8 mouse cellular contexts compared by ENCODE assay signal in the genomic region with DNA sequence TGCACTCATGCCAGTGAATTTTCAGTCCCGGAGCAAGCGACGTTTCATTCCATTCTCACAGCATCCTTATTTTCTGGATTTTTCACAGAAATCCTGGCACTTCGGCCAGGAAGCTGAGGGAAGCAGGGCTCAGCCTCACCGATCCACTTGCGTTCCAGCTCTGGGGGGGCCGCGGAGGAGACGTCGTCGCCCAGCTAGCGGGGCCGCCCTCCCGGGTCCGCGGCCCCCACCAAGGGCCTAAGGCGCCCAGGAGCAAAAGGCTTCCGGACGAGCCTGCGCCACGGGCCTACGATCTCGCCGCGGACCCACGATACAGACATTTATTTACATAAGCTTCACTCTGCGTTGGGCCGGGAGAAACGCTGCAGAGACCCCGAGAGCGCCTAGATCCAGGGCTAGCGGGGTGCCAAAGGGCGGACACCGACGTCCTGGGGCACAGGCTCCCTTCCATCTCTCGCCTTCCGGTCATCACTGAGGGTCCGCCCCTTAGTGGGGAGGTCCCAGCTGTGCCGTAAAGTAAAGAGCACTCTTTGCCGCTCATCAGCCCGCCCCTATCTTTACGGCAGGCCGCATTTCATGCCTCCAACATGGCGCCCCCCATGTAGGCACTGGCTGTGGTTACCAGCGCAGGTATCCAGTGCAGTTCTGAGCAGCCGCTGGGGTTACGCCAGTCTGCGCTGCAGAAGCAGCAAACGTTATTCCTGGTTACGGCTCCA. TPM values are rescaled to one million over a fixed set of nuclear protein-coding genes. Genes with fewer than 3 reads are reported as not detected.
DNase-seq lines count a peak whose midpoint lies in the region; ATAC-seq lines count a peak whose summit lies in the region.

A gene (plus strand): TSS at position 577 of the 716 bp plus-strand sequence.

- H3K27me3 ChIP-seq in hindbrain, embryonic 14.5 days (ENCODE audit: control insufficient read depth, insufficient read depth, low read length) = no peaks in the 10 kb centered on the region

- H3K9me3 ChIP-seq in hindbrain, embryonic 14.5 days (ENCODE audit: control insufficient read depth, low read length) = no peaks in the 10 kb centered on the region

- peak within 1 kb of the TSS; percentile 86 for H3K4me2 ChIP-seq in hindbrain, embryonic 14.5 days (replicated peaks)

- ATAC-seq in hindbrain, embryonic 14.5 days (ENCODE audit: low FRiP score) = peak; percentile 97

- peak within 1 kb of the TSS; percentile 81 for H3K4me3 ChIP-seq in hindbrain, embryonic 14.5 days (replicated peaks; ENCODE audit: low read length)

- peak within 1 kb of the TSS; percentile 95 for H3K27ac ChIP-seq in hindbrain, embryonic 14.5 days

- H3K36me3 ChIP-seq in hindbrain, embryonic 14.5 days (replicated peaks; ENCODE audit: control insufficient read depth, insufficient read depth) = no peaks in the 10 kb centered on the region

- peak; percentile 97 for DNase-seq in NIH3T3 (ENCODE audit: low read depth)
- DNase-seq in cerebellum, postnatal 10 days = peak; percentile 93 to 96
- peak; percentile 88 to 89 for DNase-seq in frontal cortex, postnatal 14 days (ENCODE audit: low spot score in 2 of 2)
- peak; percentile 90 for DNase-seq in hindbrain, embryonic 14.5 days (ENCODE audit: low spot score)
- peak; percentile 91 to 92 for DNase-seq in layer of hippocampus, postnatal 36 days
- DNase-seq in lung, postnatal 36 days = peak; percentile 98
- DNase-seq in retina, postnatal 1 day = peak; percentile 97
- peak; percentile 88 to 92 for DNase-seq in urinary bladder, adult 18-20 months (ENCODE audit: low spot score in 2 of 2)

- H3K9ac ChIP-seq in hindbrain, embryonic 14.5 days = peak within 1 kb of the TSS; percentile 97

- WGBS in hindbrain, embryonic 14.5 days = under 1% methylated on average over 50 of the region's 50 CpGs

- H3K4me1 ChIP-seq in hindbrain, embryonic 14.5 days (replicated peaks; ENCODE audit: control insufficient read depth, insufficient read depth, low read length) = peaks cover 16% of the 10 kb centered on the region

RNA-seq across cellular contexts. Expression of the gene that starts here (rescaled TPM):
- 15.0 and 16.9 TPM in 2 replicates for polyA plus RNA-seq in hindbrain, embryonic 14.5 days (2014; fragmentation: Nextera tagmentation; extraction: Ambion mirVana)
- 10 to 100 TPM; 14.0 to 19.2 TPM for total RNA-seq in layer of hippocampus, postnatal 36 days (2021)

Comparison
In these comparisons a context has a peak if more than half of its experiments do, and no peak if none do; other contexts are left out.
1. Peak in every context shown above with its lines: DNase-seq, ATAC-seq, H3K4me3 ChIP-seq and H3K27ac ChIP-seq.